Mouse (Mus musculus): Measurements from ENCODE around the gene Rad52. TPM values are rescaled to one million over a fixed set of nuclear protein-coding genes. Genes with fewer than 3 reads are reported as not detected.
A peak's percentile ranks its signal among the peaks of the same experiment; 100 is the strongest.

Rad52 gene
- polyA plus RNA-seq, 1 experiment, result 20.6 TPM

GRCm38 (mm10) chr6:119883151-119883550, 19.3 kb upstream of the Rad52 start:
- H3K9ac ChIP-seq (ENCODE audit: low read depth, poor library complexity, severe bottlenecking), result no peak overlapping the region
- no peaks in the 10 kb centered on the region for H3K27me3 ChIP-seq (ENCODE audit: control insufficient read depth, insufficient read depth, low read length, poor library complexity, severe bottlenecking)
- H3K36me3 ChIP-seq (ENCODE audit: control insufficient read depth, insufficient read depth, low read length, poor library complexity, severe bottlenecking), result no peaks in the 10 kb centered on the region
- no peaks in the 10 kb centered on the region for H3K9me3 ChIP-seq (replicated peaks; ENCODE audit: control insufficient read depth, insufficient read depth, low read length, poor library complexity, severe bottlenecking)
- TF ChIP-seq EP300 (IDR thresholded peaks at IDR 0.05; ENCODE audit: insufficient read depth, low read depth, low read length), result no peak
- no peak for TF ChIP-seq CTCF (IDR thresholded peaks at IDR 0.05; ENCODE audit: low read depth, low read length)
- TF ChIP-seq POLR2A (IDR thresholded peaks at IDR 0.05; ENCODE audit: insufficient read depth, low read length), result no peak
- H3K27ac ChIP-seq (ENCODE audit: insufficient read depth, low read length), result no peak overlapping the region
- no peaks in the 10 kb centered on the region for H3K4me1 ChIP-seq (ENCODE audit: control insufficient read depth, insufficient read depth, low read length)
- H3K4me3 ChIP-seq (ENCODE audit: low read depth, low read length), result no peak overlapping the region

- no peak overlapping the region for H3K27ac ChIP-seq (ENCODE audit: insufficient read depth, low read length)
- no peak overlapping the region for H3K9ac ChIP-seq (ENCODE audit: low read depth, poor library complexity, severe bottlenecking)
- H3K9me3 ChIP-seq (replicated peaks; ENCODE audit: control insufficient read depth, insufficient read depth, low read length, poor library complexity, severe bottlenecking), result no peaks in the 10 kb centered on the region
- no peaks in the 10 kb centered on the region for H3K36me3 ChIP-seq (ENCODE audit: control insufficient read depth, insufficient read depth, low read length, poor library complexity, severe bottlenecking)
- TF ChIP-seq POLR2A (IDR thresholded peaks at IDR 0.05; ENCODE audit: insufficient read depth, low read length), result no peak
- no peak for TF ChIP-seq CTCF (IDR thresholded peaks at IDR 0.05; ENCODE audit: low read depth, low read length)
- TF ChIP-seq EP300 (IDR thresholded peaks at IDR 0.05; ENCODE audit: insufficient read depth, low read depth, low read length), result no peak
- H3K4me3 ChIP-seq (ENCODE audit: low read depth, low read length), result no peak overlapping the region
- no peaks in the 10 kb centered on the region; the same call in 1 of the 2 replicates for H3K27me3 ChIP-seq (ENCODE audit: control insufficient read depth, insufficient read depth, low read length, poor library complexity, severe bottlenecking)
- H3K4me1 ChIP-seq (ENCODE audit: control insufficient read depth, insufficient read depth, low read length), result no peaks in the 10 kb centered on the region
These were observed 9.8 kb upstream of the Rad52 start for GRCm38 (mm10) chr6:119892711-119893110.

GRCm38 (mm10) chr6:119903081-119903789, 737 bp downstream of the Rad52 start:
- peak overlapping the region; percentile 86 for H3K4me3 ChIP-seq (ENCODE audit: low read depth, low read length)
- H3K27ac ChIP-seq (ENCODE audit: insufficient read depth, low read length), result no peak overlapping the region
- peak overlapping the region; percentile 79 for H3K9ac ChIP-seq (ENCODE audit: low read depth, poor library complexity, severe bottlenecking)
- no peaks in the 10 kb centered on the region for H3K9me3 ChIP-seq (replicated peaks; ENCODE audit: control insufficient read depth, insufficient read depth, low read length, poor library complexity, severe bottlenecking)
- H3K4me1 ChIP-seq (ENCODE audit: control insufficient read depth, insufficient read depth, low read length), result no peaks in the 10 kb centered on the region
- TF ChIP-seq CTCF (IDR thresholded peaks at IDR 0.05; ENCODE audit: low read depth, low read length) (no peak), POLR2A (IDR thresholded peaks at IDR 0.05; ENCODE audit: insufficient read depth, low read length) (no peak), EP300 (IDR thresholded peaks at IDR 0.05; ENCODE audit: insufficient read depth, low read depth, low read length) (no peak)
- no peaks in the 10 kb centered on the region for H3K27me3 ChIP-seq (ENCODE audit: control insufficient read depth, insufficient read depth, low read length, poor library complexity, severe bottlenecking)
- no peaks in the 10 kb centered on the region for H3K36me3 ChIP-seq (ENCODE audit: control insufficient read depth, insufficient read depth, low read length, poor library complexity, severe bottlenecking)

GRCm38 (mm10) chr6:119905461-119905860, 3.0 kb downstream of the Rad52 start:
- H3K9me3 ChIP-seq (replicated peaks; ENCODE audit: control insufficient read depth, insufficient read depth, low read length, poor library complexity, severe bottlenecking), result no peaks in the 10 kb centered on the region
- no peak overlapping the region for H3K27ac ChIP-seq (ENCODE audit: insufficient read depth, low read length)
- no peaks in the 10 kb centered on the region for H3K4me1 ChIP-seq (ENCODE audit: control insufficient read depth, insufficient read depth, low read length)
- no peak for TF ChIP-seq POLR2A (IDR thresholded peaks at IDR 0.05; ENCODE audit: insufficient read depth, low read length)
- no peak for TF ChIP-seq CTCF (IDR thresholded peaks at IDR 0.05; ENCODE audit: low read depth, low read length)
- no peak for TF ChIP-seq EP300 (IDR thresholded peaks at IDR 0.05; ENCODE audit: insufficient read depth, low read depth, low read length)
- H3K27me3 ChIP-seq (ENCODE audit: control insufficient read depth, insufficient read depth, low read length, poor library complexity, severe bottlenecking), result no peaks in the 10 kb centered on the region
- H3K4me3 ChIP-seq (ENCODE audit: low read depth, low read length), result no peak overlapping the region
- no peaks in the 10 kb centered on the region for H3K36me3 ChIP-seq (ENCODE audit: control insufficient read depth, insufficient read depth, low read length, poor library complexity, severe bottlenecking)
- no peak overlapping the region for H3K9ac ChIP-seq (ENCODE audit: low read depth, poor library complexity, severe bottlenecking)

GRCm38 (mm10) chr6:119912046-119912445, 9.5 kb downstream of the Rad52 start:
- Histone ChIP-seq H3K27me3 (ENCODE audit: control insufficient read depth, insufficient read depth, low read length, poor library complexity, severe bottlenecking) (no peaks in the 10 kb centered on the region), H3K4me3 (ENCODE audit: low read depth, low read length) (no peak overlapping the region), H3K9me3 (replicated peaks; ENCODE audit: control insufficient read depth, insufficient read depth, low read length, poor library complexity, severe bottlenecking) (no peaks in the 10 kb centered on the region), H3K36me3 (ENCODE audit: control insufficient read depth, insufficient read depth, low read length, poor library complexity, severe bottlenecking) (0 out of 2 replicates have a peak, but pooled peaks cover 2% of the 10 kb centered on the region), H3K9ac (ENCODE audit: low read depth, poor library complexity, severe bottlenecking) (no peak overlapping the region), H3K4me1 (ENCODE audit: control insufficient read depth, insufficient read depth, low read length) (no peaks in the 10 kb centered on the region), H3K27ac (ENCODE audit: insufficient read depth, low read length) (no peak overlapping the region)
- no peak for TF ChIP-seq EP300 (IDR thresholded peaks at IDR 0.05; ENCODE audit: insufficient read depth, low read depth, low read length)
- TF ChIP-seq CTCF (IDR thresholded peaks at IDR 0.05; ENCODE audit: low read depth, low read length), result no peak

- no peaks in the 10 kb centered on the region for H3K9me3 ChIP-seq (replicated peaks; ENCODE audit: control insufficient read depth, insufficient read depth, low read length, poor library complexity, severe bottlenecking)
- no peak overlapping the region for H3K4me3 ChIP-seq (ENCODE audit: low read depth, low read length)
- no peak for TF ChIP-seq EP300 (IDR thresholded peaks at IDR 0.05; ENCODE audit: insufficient read depth, low read depth, low read length)
- no peak for TF ChIP-seq CTCF (IDR thresholded peaks at IDR 0.05; ENCODE audit: low read depth, low read length)
- no peak for TF ChIP-seq POLR2A (IDR thresholded peaks at IDR 0.05; ENCODE audit: insufficient read depth, low read length)
- H3K27ac ChIP-seq (ENCODE audit: insufficient read depth, low read length), result no peak overlapping the region
- H3K36me3 ChIP-seq (ENCODE audit: control insufficient read depth, insufficient read depth, low read length, poor library complexity, severe bottlenecking), result peaks cover 23% of the 10 kb centered on the region
- no peak overlapping the region for H3K9ac ChIP-seq (ENCODE audit: low read depth, poor library complexity, severe bottlenecking)
- no peaks in the 10 kb centered on the region for H3K4me1 ChIP-seq (ENCODE audit: control insufficient read depth, insufficient read depth, low read length)
- no peaks in the 10 kb centered on the region for H3K27me3 ChIP-seq (ENCODE audit: control insufficient read depth, insufficient read depth, low read length, poor library complexity, severe bottlenecking)
These were observed 13.2 kb downstream of the Rad52 start for GRCm38 (mm10) chr6:119915710-119916109.

Data from ES-Bruce4 (cell line).